Mouse (Mus musculus) erythroid progenitor cell, adult 5-6 weeks (primary cell): ENCODE measurements around the gene Clcn7. TPM values are rescaled to one million over a fixed set of nuclear protein-coding genes. Genes with fewer than 3 reads are reported as not detected.

Source experiments
- ATAC-seq: replicated peaks from 2 replicates; pipeline ENCODE4 v1.8.0; 2016; ENCODE audit warnings: moderate number of reproducible peaks, mild to moderate bottlenecking, moderate TSS enrichment, inconsistent platforms; ENCODE audit not compliant: poor library complexity, low FRiP score, severe bottlenecking
- total RNA-seq, 2 experiments: library from RNA; stranded (forward) in 1 of 2; stranded (reverse) in 1 of 2; fragments of 150-400 nt in 1 of 2; fragments of 186-747, 209-891 nt in 1 of 2; gene quantifications; 2 replicates each; pipeline versions ENCODE4 v1.2.3 to v1.2.4; 2015 to 2017; ENCODE audit warnings: low replicate concordance in 2 of 2

The Clcn7 gene
- total RNA-seq (2015; ENCODE audit: low replicate concordance) (17.3 and 23.1 TPM in 2 replicates), total RNA-seq (2017; ENCODE audit: low replicate concordance) (20.0 and 22.6 TPM in 2 replicates)

GRCm38 (mm10) chr17:25133275-25133698, at the start of gene Clcn7:
TSS of gene Clcn7 (plus strand) at chr17:25133391.
- peak; percentile 97 for ATAC-seq

- peak; percentile 58 for ATAC-seq
Observed at GRCm38 (mm10) chr17:25083444-25083931, 49.7 kb upstream of the Clcn7 start, which contains the start of gene Tmem204. TSS of gene Tmem204 (minus strand) at chr17:25083591.

GRCm38 (mm10) chr17:25084835-25085385, 48.3 kb upstream of the Clcn7 start:
- no peak for ATAC-seq

- peak; percentile 62 for ATAC-seq
Observed at GRCm38 (mm10) chr17:25086724-25087123, 46.5 kb upstream of the Clcn7 start.

- peak; percentile 77 for ATAC-seq
Observed at GRCm38 (mm10) chr17:25089158-25089557, 44.0 kb upstream of the Clcn7 start.

- peak; percentile 26; the same call in 1 of the 2 replicates for ATAC-seq
Observed at GRCm38 (mm10) chr17:25090450-25090849, 42.7 kb upstream of the Clcn7 start.

- no peak for ATAC-seq
Observed at GRCm38 (mm10) chr17:25096221-25096620, 37.0 kb upstream of the Clcn7 start.

- no peak for ATAC-seq
Observed at GRCm38 (mm10) chr17:25100052-25100451, 33.1 kb upstream of the Clcn7 start.

GRCm38 (mm10) chr17:25101338-25101737, 31.9 kb upstream of the Clcn7 start:
- 0 out of 2 replicates have a peak, but pooled peaks have one; percentile 17 for ATAC-seq

GRCm38 (mm10) chr17:25107786-25108185, 25.4 kb upstream of the Clcn7 start:
- no peak for ATAC-seq

GRCm38 (mm10) chr17:25109578-25109977, 23.6 kb upstream of the Clcn7 start:
- peak; percentile 78 for ATAC-seq

GRCm38 (mm10) chr17:25110590-25110989, 22.6 kb upstream of the Clcn7 start:
- no peak for ATAC-seq

- no peak for ATAC-seq
Observed at GRCm38 (mm10) chr17:25111220-25111619, 22.0 kb upstream of the Clcn7 start.

- ATAC-seq, result no peak
Observed at GRCm38 (mm10) chr17:25111739-25112422, 21.3 kb upstream of the Clcn7 start.

- ATAC-seq, result no peak
Observed at GRCm38 (mm10) chr17:25112423-25112810, 20.8 kb upstream of the Clcn7 start.

- peak; percentile 75 for ATAC-seq
Observed at GRCm38 (mm10) chr17:25114908-25115645, 18.1 kb upstream of the Clcn7 start.

- peak; percentile 93 for ATAC-seq
Observed at GRCm38 (mm10) chr17:25115664-25116432, 17.3 kb upstream of the Clcn7 start, which contains the start of gene Telo2. TSS of gene Telo2 (minus strand) at chr17:25115967.

- ATAC-seq, result no peak
Observed at GRCm38 (mm10) chr17:25117263-25117662, 15.9 kb upstream of the Clcn7 start.

- no peak for ATAC-seq
Observed at GRCm38 (mm10) chr17:25120406-25120805, 12.8 kb upstream of the Clcn7 start, which contains the start of gene Ptx4. TSS of gene Ptx4 (plus strand) at chr17:25120760.

GRCm38 (mm10) chr17:25123979-25124378, 9.2 kb upstream of the Clcn7 start:
- ATAC-seq, result no peak
